Mouse (Mus musculus): ENCODE measurements around the gene Bbs12. TPM values are rescaled to one million over a fixed set of nuclear protein-coding genes. Genes with fewer than 3 reads are reported as not detected.

The Bbs12 gene
- polyA plus RNA-seq, 1 experiment from 2014 or later, result 1.5 TPM

DNA sequence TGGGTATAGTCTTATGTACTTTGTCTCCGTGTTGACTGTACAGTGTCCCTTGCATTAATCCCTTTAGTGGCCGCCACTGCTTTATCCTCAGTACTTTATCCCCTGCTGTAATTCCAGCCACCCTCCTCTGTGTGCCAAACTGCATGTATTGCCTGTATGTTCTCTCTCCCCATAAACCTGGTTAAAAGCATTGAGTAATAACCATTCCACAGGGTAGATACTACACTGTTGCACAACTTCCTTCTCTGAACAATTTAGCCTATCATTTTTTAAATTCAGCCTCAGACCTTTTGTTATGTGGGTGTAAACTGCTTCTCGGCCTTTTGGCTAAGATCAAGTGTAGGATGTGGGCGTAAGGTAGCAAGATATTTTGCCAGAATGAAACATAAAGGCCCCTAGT lies 52.8 kb downstream of the Bbs12 start:
- DNase-seq (no peak), ATAC-seq (no peak)
- no peaks in the 10 kb centered on the region for H3K27me3 ChIP-seq (ENCODE audit: insufficient read depth, low read length)
- no peaks in the 10 kb centered on the region for H3K4me1 ChIP-seq (ENCODE audit: insufficient read depth)
- no peak overlapping the region for H3K9ac ChIP-seq (replicated peaks)
- TF ChIP-seq CTCF (IDR thresholded peaks at IDR 0.05; ENCODE audit: low read depth), result no peak
- H3K4me3 ChIP-seq (ENCODE audit: low read depth, low read length), result no peak overlapping the region
- 69% methylated on average over 4 of the region's 4 CpGs for WGBS (ENCODE audit: insufficient replicate concordance)
- no peak overlapping the region for H3K4me2 ChIP-seq (ENCODE audit: low read depth, low read length)
- no peak overlapping the region for H3K27ac ChIP-seq (ENCODE audit: low read depth)
- no peaks in the 10 kb centered on the region for H3K9me3 ChIP-seq (ENCODE audit: low read length)
- no peaks in the 10 kb centered on the region for H3K36me3 ChIP-seq (replicated peaks; ENCODE audit: insufficient read depth, low read length)

DNA sequence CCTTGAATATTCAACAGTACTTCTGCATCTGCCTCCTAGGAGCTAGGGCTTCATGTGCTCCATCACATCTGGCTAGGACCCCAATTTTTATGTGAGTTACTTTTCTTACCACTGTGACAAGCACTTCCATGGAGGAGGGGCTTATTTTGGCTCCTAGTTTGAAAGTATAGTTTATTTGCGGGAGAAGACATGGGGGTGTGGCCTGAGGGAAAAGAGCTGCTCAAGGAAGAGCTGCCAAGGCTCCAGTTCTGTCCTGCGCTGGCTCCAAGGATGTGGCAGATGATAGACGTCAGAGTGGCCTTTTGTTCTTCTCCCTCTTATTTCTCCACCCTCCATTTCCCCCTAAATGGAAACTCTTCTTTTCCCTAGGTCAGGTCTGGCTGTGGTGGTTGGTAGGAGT lies 53.6 kb downstream of the Bbs12 start:
- H3K4me1 ChIP-seq (ENCODE audit: insufficient read depth), result no peaks in the 10 kb centered on the region
- DNase-seq (no peak), ATAC-seq (no peak)
- no peak overlapping the region for H3K27ac ChIP-seq (ENCODE audit: low read depth)
- H3K9me3 ChIP-seq (ENCODE audit: low read length), result no peaks in the 10 kb centered on the region
- H3K27me3 ChIP-seq (ENCODE audit: insufficient read depth, low read length), result no peaks in the 10 kb centered on the region
- H3K9ac ChIP-seq (replicated peaks), result no peak overlapping the region
- TF ChIP-seq CTCF (IDR thresholded peaks at IDR 0.05; ENCODE audit: low read depth) (no peak), EP300 (IDR thresholded peaks at IDR 0.05; ENCODE audit: low read depth) (no peak)
- WGBS (ENCODE audit: insufficient replicate concordance), result 54% methylated on average over 3 of the region's 3 CpGs
- H3K4me2 ChIP-seq (ENCODE audit: low read depth, low read length), result no peak overlapping the region
- H3K4me3 ChIP-seq (ENCODE audit: low read depth, low read length), result no peak overlapping the region
- no peaks in the 10 kb centered on the region for H3K36me3 ChIP-seq (replicated peaks; ENCODE audit: insufficient read depth, low read length)

- no peak overlapping the region for H3K4me2 ChIP-seq (ENCODE audit: low read depth, low read length)
- no peak for ATAC-seq
- no peak for DNase-seq
- H3K9ac ChIP-seq (replicated peaks), result no peak overlapping the region
- H3K9me3 ChIP-seq (ENCODE audit: low read length), result no peaks in the 10 kb centered on the region
- H3K27ac ChIP-seq (ENCODE audit: low read depth), result no peak overlapping the region
- no peaks in the 10 kb centered on the region for H3K4me1 ChIP-seq (ENCODE audit: insufficient read depth)
- 40% methylated on average over 4 of the region's 4 CpGs for WGBS (ENCODE audit: insufficient replicate concordance)
- TF ChIP-seq EP300 (IDR thresholded peaks at IDR 0.05; ENCODE audit: low read depth) (no peak), CTCF (IDR thresholded peaks at IDR 0.05; ENCODE audit: low read depth) (no peak)
- no peaks in the 10 kb centered on the region for H3K27me3 ChIP-seq (ENCODE audit: insufficient read depth, low read length)
- H3K36me3 ChIP-seq (replicated peaks; ENCODE audit: insufficient read depth, low read length), result no peaks in the 10 kb centered on the region
- no peak overlapping the region for H3K4me3 ChIP-seq (ENCODE audit: low read depth, low read length)
Observed at GRCm38 (mm10) chr3:37366381-37367053, 54.2 kb downstream of the Bbs12 start.

- TF ChIP-seq CTCF (IDR thresholded peaks at IDR 0.05; ENCODE audit: low read depth) (no peak), EP300 (IDR thresholded peaks at IDR 0.05; ENCODE audit: low read depth) (no peak)
- Histone ChIP-seq H3K27ac (ENCODE audit: low read depth) (no peak overlapping the region), H3K36me3 (replicated peaks; ENCODE audit: insufficient read depth, low read length) (no peaks in the 10 kb centered on the region), H3K27me3 (ENCODE audit: insufficient read depth, low read length) (no peaks in the 10 kb centered on the region), H3K9ac (replicated peaks) (no peak overlapping the region), H3K4me3 (ENCODE audit: low read depth, low read length) (no peak overlapping the region), H3K9me3 (ENCODE audit: low read length) (no peaks in the 10 kb centered on the region), H3K4me1 (ENCODE audit: insufficient read depth) (no peaks in the 10 kb centered on the region), H3K4me2 (ENCODE audit: low read depth, low read length) (no peak overlapping the region)
- 60% methylated on average over 4 of the region's 4 CpGs for WGBS (ENCODE audit: insufficient replicate concordance)
- ATAC-seq, result no peak
- DNase-seq, result no peak
Observed at GRCm38 (mm10) chr3:37370407-37370806, 58.1 kb downstream of the Bbs12 start.

Other genes with a start within 250 kb of the Bbs12 start
- 0.04 TPM in 1 of 2 replicates, not detected in the other for gene Adad1, start 249.0 kb upstream of the Bbs12 start, polyA plus RNA-seq (2015; fragmentation: Nextera tagmentation; extraction: Ambion mirVana)
- gene Il2, start 186.6 kb upstream of the Bbs12 start, polyA plus RNA-seq (2015; fragmentation: Nextera tagmentation; extraction: Ambion mirVana), result 0.13 TPM in 1 of 2 replicates, not detected in the other
- gene Il21, start 79.9 kb upstream of the Bbs12 start, polyA plus RNA-seq (2015; fragmentation: Nextera tagmentation; extraction: Ambion mirVana), result not detected in 2 replicates
- gene Cetn4, start 154 bp downstream of the Bbs12 start, polyA plus RNA-seq (2015; fragmentation: Nextera tagmentation; extraction: Ambion mirVana), result 1.3 TPM in 2 replicates
- 0.26 and 0.29 TPM in 2 replicates for gene Fgf2, start 35.8 kb downstream of the Bbs12 start, polyA plus RNA-seq (2015; fragmentation: Nextera tagmentation; extraction: Ambion mirVana)
- gene Spata5, start 107.3 kb downstream of the Bbs12 start, polyA plus RNA-seq (2015; fragmentation: Nextera tagmentation; extraction: Ambion mirVana), result 10.1 and 13.8 TPM in 2 replicates
- 11.2 and 11.4 TPM in 2 replicates for gene Nudt6, start 107.7 kb downstream of the Bbs12 start, polyA plus RNA-seq (2015; fragmentation: Nextera tagmentation; extraction: Ambion mirVana)

Measured in liver, postnatal 0 days (tissue).